Mouse (Mus musculus) midbrain, embryonic 11.5 days (tissue): ENCODE data around the gene Rorc. TPM values are rescaled to one million over a fixed set of nuclear protein-coding genes. Genes with fewer than 3 reads are reported as not detected.

Source experiments
- ATAC-seq: fragments of 200-750 bp; cut with Nextera tagmentation; 2 replicates; pipeline ENCODE4 v1.8.0; 2017; ENCODE audit warnings: moderate TSS enrichment, moderate library complexity; ENCODE audit not compliant: low FRiP score
- DNase-seq: peaks from one replicate; pipeline ENCODE4 v3.0.0; 2015; ENCODE audit warnings: low spot score; ENCODE audit errors: missing footprints
- H3K27ac ChIP-seq: fragments of 300-500 bp; sonication (generic); 2 replicates; pipeline ENCODE4 v1.5.1; 2014; ENCODE audit warnings: low read depth, low read length
- H3K27me3 ChIP-seq: fragments of 300-500 bp; sonication (generic); 2 replicates; pipeline ENCODE4 v1.6.1; 2014; ENCODE audit warnings: mild to moderate bottlenecking, low read length, moderate library complexity, mixed read lengths; ENCODE audit not compliant: control insufficient read depth, insufficient read depth
- H3K36me3 ChIP-seq: fragments of 300-500 bp; sonication (generic); 2 replicates; pipeline ENCODE4 v1.6.1; 2014; ENCODE audit warnings: mild to moderate bottlenecking, low read length, moderate library complexity, mixed read lengths; ENCODE audit not compliant: control insufficient read depth, insufficient read depth
- H3K4me1 ChIP-seq: fragments of 300-500 bp; sonication (generic); 2 replicates; pipeline ENCODE4 v1.6.1; 2014; ENCODE audit warnings: low read length; ENCODE audit not compliant: control insufficient read depth, insufficient read depth
- H3K4me2 ChIP-seq: fragments of 300-500 bp; sonication (generic); 2 replicates; pipeline ENCODE4 v1.6.1; 2014; ENCODE audit warnings: mild to moderate bottlenecking, moderate library complexity
- H3K4me3 ChIP-seq: fragments of 300-500 bp; sonication (generic); 2 replicates; pipeline ENCODE4 v1.5.1; 2014; ENCODE audit warnings: low read depth, low read length
- H3K9ac ChIP-seq: fragments of 300-500 bp; sonication (generic); 2 replicates; pipeline ENCODE4 v1.6.1; 2014; ENCODE audit warnings: low read length
- H3K9me3 ChIP-seq: fragments of 300-500 bp; sonication (generic); 2 replicates; pipeline ENCODE4 v1.6.1; 2016; ENCODE audit warnings: low read length; ENCODE audit not compliant: control insufficient read depth
- WGBS: fragments of 180-500 bp; shearing (Covaris S2); extraction: QIAGEN DNeasy Blood & Tissue Kit; methylation state at CpG from one replicate; pipeline ENCODE4 v1.1.7; 2014; 5-methylcytosine and 5-hydroxymethylcytosine counted together
- polyA plus RNA-seq: library from polyadenylated mRNA; unstranded; fragments of >200 nt; fragmentation: Nextera tagmentation; extraction: Ambion mirVana; gene quantifications from 2 replicates; pipeline ENCODE4 v1.2.1, GENCODE M21; 2014

Rorc gene
- polyA plus RNA-seq: 0.10 and 0.14 TPM in 2 replicates

DNA sequence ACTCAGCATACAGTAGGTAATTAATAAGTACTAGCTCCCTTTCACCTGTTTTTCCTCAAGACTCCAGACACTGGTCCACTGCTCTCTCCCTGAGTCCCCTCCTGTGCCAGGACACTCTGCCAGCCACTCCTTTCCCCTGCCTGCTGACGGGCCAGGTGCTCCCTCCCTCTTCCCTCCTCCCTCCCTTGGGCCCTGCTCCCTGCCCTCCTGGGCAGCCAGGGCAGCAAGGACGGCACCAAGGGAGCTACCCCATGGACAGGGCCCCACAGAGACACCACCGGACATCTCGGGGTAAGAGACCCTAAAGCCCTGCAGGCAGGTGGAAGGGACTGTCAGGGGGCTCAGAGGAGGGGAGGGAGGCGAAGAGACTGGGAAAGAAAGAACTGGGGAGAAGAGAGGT, at the start of gene Rorc:
Rorc (plus strand) TSS at position 154 of the 400 bp plus-strand sequence.
- Histone ChIP-seq H3K27ac (no peak within 1 kb of the TSS), H3K4me1 (peaks cover 14% of the 10 kb centered on the region), H3K4me3 (no peak within 1 kb of the TSS), H3K27me3 (no peaks in the 10 kb centered on the region), H3K9me3 (no peaks in the 10 kb centered on the region), H3K36me3 (no peaks in the 10 kb centered on the region), H3K9ac (peak within 1 kb of the TSS; percentile 33; the same call in 1 of the 2 replicates), H3K4me2 (peak within 1 kb of the TSS; percentile 30)
- ATAC-seq (0 out of 2 replicates have a peak, but pooled peaks have one; percentile 6), DNase-seq (no peak)
- 16% methylated on average over 5 of the region's 5 CpGs for WGBS

DNA sequence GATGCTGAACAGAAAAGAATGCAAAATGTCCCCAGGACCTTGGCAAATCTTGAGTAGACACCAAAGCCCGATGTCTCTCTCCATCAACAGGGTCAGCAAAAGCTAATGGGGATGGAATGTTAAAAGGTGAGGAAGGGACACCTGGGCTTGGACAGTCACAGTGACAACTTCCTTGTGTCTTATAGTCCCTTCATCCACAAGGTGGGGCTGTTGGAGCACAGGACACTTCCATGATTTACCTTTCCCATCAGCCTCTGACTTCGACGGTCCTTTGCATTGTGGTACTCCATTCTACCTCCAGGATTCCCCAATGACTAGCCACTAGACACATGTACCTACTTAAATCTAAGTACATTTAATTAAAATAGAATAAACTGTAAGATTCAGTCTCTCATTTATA, 43.9 kb upstream of the Rorc start:
- ATAC-seq (no peak), DNase-seq (peak; percentile 65)
- Histone ChIP-seq H3K4me1 (no peaks in the 10 kb centered on the region), H3K9ac (no peak overlapping the region), H3K27ac (no peak overlapping the region), H3K4me2 (no peak overlapping the region), H3K36me3 (no peaks in the 10 kb centered on the region), H3K27me3 (no peaks in the 10 kb centered on the region), H3K9me3 (no peaks in the 10 kb centered on the region), H3K4me3 (no peak overlapping the region)
- 68% methylated on average over 3 of the region's 3 CpGs for WGBS

DNA sequence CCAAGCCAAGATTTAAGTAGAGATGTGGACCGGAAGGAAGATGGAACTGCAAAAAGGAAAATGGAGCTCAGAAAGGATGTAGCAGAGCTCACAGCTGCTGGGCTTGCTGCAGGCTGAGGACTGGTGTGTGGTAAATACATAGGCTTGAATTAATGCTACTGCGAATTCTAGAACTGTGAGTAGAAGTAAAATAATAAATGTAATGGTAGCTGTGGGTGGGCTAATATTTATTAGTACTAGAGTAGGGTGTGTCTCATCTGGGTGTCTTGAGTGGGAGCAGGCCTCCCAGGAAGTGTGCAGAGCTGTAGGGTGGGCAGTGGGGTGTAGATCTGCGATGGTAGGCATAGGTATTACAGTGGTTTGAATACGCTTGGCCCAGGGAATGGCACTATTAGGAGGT, 38.2 kb upstream of the Rorc start:
- no peaks in the 10 kb centered on the region for H3K36me3 ChIP-seq
- no peak overlapping the region for H3K9ac ChIP-seq
- 89% methylated on average over 4 of the region's 4 CpGs for WGBS
- H3K27me3 ChIP-seq: no peaks in the 10 kb centered on the region
- ATAC-seq (no peak; the same call in 1 of the 2 replicates), DNase-seq (no peak)
- H3K4me3 ChIP-seq: no peak overlapping the region
- no peak overlapping the region for H3K27ac ChIP-seq
- no peak overlapping the region for H3K4me2 ChIP-seq
- no peaks in the 10 kb centered on the region for H3K4me1 ChIP-seq
- no peaks in the 10 kb centered on the region for H3K9me3 ChIP-seq

DNA sequence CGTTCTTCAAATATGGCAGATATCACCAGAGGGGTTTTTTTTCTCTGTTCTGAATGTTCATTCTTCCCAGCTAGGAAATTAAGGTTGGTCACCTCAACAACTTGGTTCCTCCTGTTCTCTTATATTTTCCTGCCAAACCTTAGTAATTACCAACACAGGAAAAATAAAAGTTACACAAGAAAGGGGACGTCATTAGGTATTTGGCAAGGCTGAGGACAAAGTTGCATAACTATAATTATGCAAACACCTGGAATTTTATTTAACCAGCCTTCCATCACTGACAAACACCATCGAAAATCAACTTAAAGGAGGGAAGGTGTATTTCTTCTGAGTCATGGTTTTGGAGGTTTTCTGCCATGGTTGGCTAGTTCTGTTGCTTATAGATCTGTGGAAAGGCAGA, 34.1 kb upstream of the Rorc start:
- Histone ChIP-seq H3K27me3 (no peaks in the 10 kb centered on the region), H3K4me1 (no peaks in the 10 kb centered on the region), H3K27ac (no peak overlapping the region), H3K4me3 (no peak overlapping the region), H3K4me2 (no peak overlapping the region), H3K9me3 (no peaks in the 10 kb centered on the region), H3K36me3 (no peaks in the 10 kb centered on the region), H3K9ac (no peak overlapping the region)
- WGBS: 87% methylated on average over 3 of the region's 3 CpGs
- ATAC-seq: no peak
- DNase-seq: no peak

DNA sequence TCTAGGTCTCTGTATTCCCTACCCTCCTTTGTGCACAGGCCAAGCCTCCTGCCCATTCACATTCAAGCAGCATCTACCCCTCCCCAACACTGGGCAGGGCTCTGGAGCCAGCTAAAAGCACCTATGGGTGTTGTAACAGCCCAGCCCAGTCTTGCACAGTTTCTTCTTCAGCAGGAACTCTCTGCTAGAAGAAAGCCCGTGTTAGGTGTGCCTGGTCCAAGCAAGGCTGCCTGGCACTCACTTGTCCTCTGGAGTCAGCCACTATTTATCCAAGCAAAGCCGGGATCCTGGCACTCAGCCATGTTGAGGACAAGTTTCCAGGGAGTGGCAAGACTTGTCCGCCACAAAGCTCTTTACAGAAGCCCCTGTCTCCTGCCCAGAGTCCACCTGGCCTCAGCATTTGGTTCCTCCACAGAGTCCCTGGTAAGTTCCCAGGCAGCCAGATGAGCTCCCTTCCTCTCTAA, 30.6 kb upstream of the Rorc start, which contains the start of gene Them5:
Them5 (plus strand) TSS at position 141 of the 464 bp plus-strand sequence.
- Histone ChIP-seq H3K9me3 (no peaks in the 10 kb centered on the region), H3K9ac (no peak within 1 kb of the TSS), H3K36me3 (no peaks in the 10 kb centered on the region), H3K4me3 (no peak within 1 kb of the TSS), H3K4me2 (no peak within 1 kb of the TSS), H3K4me1 (no peaks in the 10 kb centered on the region), H3K27ac (no peak within 1 kb of the TSS), H3K27me3 (no peaks in the 10 kb centered on the region)
- WGBS: 60% methylated on average over 3 of the region's 3 CpGs
- no peak for ATAC-seq
- DNase-seq: peak; percentile 28

DNA sequence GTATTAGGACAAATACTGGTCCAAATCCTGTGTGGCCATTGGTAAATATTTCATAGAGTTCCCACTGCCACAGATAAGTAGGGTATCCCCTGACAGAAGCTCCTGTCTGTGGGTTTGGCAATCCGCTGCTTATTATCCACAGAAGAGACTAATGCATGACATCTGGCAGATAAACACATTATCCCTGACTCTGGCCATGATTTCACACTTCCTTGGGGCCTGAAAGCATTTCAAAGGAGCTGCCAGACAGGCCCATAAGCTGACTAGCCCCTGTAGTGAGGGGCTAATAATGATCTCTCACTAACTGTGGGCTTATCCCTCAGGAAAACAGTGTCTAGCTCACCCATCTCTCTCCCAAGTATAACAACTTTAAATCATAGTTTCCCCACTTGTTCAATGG, 30.0 kb upstream of the Rorc start:
- 55% methylated on average over 1 of the region's 1 CpGs for WGBS
- Histone ChIP-seq H3K9me3 (no peaks in the 10 kb centered on the region), H3K4me1 (no peaks in the 10 kb centered on the region), H3K27me3 (no peaks in the 10 kb centered on the region), H3K4me2 (no peak overlapping the region), H3K27ac (no peak overlapping the region), H3K9ac (no peak overlapping the region), H3K4me3 (no peak overlapping the region), H3K36me3 (no peaks in the 10 kb centered on the region)
- no peak for ATAC-seq
- peak; percentile 73 for DNase-seq

DNA sequence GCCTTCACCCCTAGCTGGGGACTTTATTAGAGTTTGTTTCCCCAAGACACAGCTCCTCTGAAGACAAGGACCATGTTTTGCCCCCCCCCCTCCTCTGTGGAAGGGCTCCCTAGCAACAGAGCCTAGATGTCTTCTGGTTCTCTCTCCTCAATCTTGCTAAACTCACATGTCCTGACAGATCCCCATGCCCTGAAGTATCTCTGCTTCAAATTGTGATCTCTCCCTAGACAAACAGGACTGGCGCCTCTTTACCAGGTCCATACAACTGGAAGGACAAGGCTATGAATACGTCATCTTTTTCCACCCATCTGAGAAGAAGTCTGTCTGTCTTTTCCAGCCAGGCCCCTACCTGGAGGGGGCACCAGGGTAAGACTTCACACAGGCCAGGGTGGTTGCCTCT, 28.4 kb upstream of the Rorc start:
- no peak overlapping the region for H3K4me3 ChIP-seq
- H3K9me3 ChIP-seq: no peaks in the 10 kb centered on the region
- WGBS: 85% methylated on average over 2 of the region's 2 CpGs
- DNase-seq (peak; percentile 1), ATAC-seq (no peak)
- H3K27ac ChIP-seq: no peak overlapping the region
- H3K9ac ChIP-seq: no peak overlapping the region
- no peaks in the 10 kb centered on the region for H3K4me1 ChIP-seq
- no peak overlapping the region for H3K4me2 ChIP-seq
- no peaks in the 10 kb centered on the region for H3K36me3 ChIP-seq
- no peaks in the 10 kb centered on the region for H3K27me3 ChIP-seq

DNA sequence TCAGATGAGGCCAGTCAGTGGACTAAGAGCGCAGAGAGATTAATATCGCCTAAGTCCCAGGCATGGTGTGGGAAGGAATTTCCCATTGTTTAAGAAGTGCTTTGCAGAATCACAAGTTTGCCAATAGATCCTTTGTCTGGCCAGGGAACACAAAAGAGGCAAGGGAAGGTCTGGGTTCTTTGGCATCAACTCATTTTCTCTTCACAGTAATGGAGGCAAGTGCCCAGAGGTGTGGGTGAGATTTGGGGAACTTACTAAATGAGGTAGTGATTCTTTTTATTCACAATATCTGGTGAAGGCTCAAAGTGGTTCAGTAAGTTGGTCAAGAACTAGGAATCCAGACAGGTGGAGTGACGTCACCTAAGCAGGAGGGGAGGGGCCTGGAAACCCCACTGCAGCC, 27.7 kb upstream of the Rorc start:
- 70% methylated on average over 3 of the region's 3 CpGs for WGBS
- DNase-seq: peak; percentile 73
- no peak for ATAC-seq
- H3K27ac ChIP-seq: no peak overlapping the region
- H3K9me3 ChIP-seq: no peaks in the 10 kb centered on the region
- no peaks in the 10 kb centered on the region for H3K4me1 ChIP-seq
- H3K4me2 ChIP-seq: no peak overlapping the region
- no peak overlapping the region for H3K9ac ChIP-seq
- no peaks in the 10 kb centered on the region for H3K36me3 ChIP-seq
- no peaks in the 10 kb centered on the region for H3K27me3 ChIP-seq
- H3K4me3 ChIP-seq: no peak overlapping the region

DNA sequence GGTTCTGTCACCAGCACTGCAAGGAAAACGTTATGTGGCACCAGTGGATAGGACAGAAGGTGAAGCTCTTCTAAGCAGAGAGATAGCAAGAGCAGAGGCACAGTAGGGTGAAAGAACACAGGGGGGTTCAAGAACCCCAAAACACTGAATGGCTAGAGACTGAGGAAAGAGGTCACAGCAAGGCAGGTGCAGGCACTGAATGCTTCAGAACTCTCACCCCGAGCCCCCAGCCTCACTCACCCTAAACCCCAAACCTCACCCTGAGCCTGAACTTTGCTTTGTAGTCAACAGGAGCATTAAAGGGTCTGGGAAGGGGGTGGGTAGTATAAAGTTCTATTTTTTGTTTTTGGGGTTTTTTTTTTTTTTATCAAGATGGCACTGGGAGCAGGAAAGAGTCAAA, 24.4 kb upstream of the Rorc start:
- Histone ChIP-seq H3K36me3 (no peaks in the 10 kb centered on the region), H3K4me1 (no peaks in the 10 kb centered on the region), H3K4me3 (no peak overlapping the region), H3K9me3 (no peaks in the 10 kb centered on the region), H3K9ac (no peak overlapping the region), H3K27me3 (no peaks in the 10 kb centered on the region), H3K4me2 (no peak overlapping the region), H3K27ac (no peak overlapping the region)
- no peak for ATAC-seq
- WGBS: 85% methylated on average over 2 of the region's 2 CpGs
- no peak for DNase-seq
